Mouse (Mus musculus) kidney, adult 2 months (tissue): Measurements from ENCODE around the gene Rabac1. TPM values are rescaled to one million over a fixed set of nuclear protein-coding genes. Genes with fewer than 3 reads are reported as not detected.
A peak's percentile ranks its signal among the peaks of the same experiment; 100 is the strongest.

Source experiments
- DNase-seq: peaks from one replicate; pipeline ENCODE4 v3.0.0; 2021
- H3K27ac ChIP-seq: fragments of 200-500 bp; 2 replicates; pipeline ENCODE4 v1.5.1; 2012; ENCODE audit warnings: low read depth, low read length, control low read depth, inconsistent platforms; ENCODE audit not compliant: insufficient read depth
- H3K27me3 ChIP-seq: fragments of 200-500 bp; replicated peaks from 2 replicates; pipeline ENCODE4 v1.6.1; 2012; ENCODE audit warnings: mild to moderate bottlenecking, moderate library complexity, low read length, inconsistent platforms; ENCODE audit not compliant: control insufficient read depth, insufficient read depth
- H3K36me3 ChIP-seq: fragments of 200-500 bp; 2 replicates; pipeline ENCODE4 v1.6.1; 2012; ENCODE audit warnings: mild to moderate bottlenecking, moderate library complexity, low read length, inconsistent platforms; ENCODE audit not compliant: control insufficient read depth, insufficient read depth
- H3K4me1 ChIP-seq: fragments of 200-500 bp; 2 replicates; pipeline ENCODE4 v1.6.1; 2011; ENCODE audit warnings: low read length; ENCODE audit not compliant: control insufficient read depth, insufficient read depth
- H3K4me3 ChIP-seq: fragments of 200-500 bp; 2 replicates; pipeline ENCODE4 v1.5.1; 2011; ENCODE audit warnings: mild to moderate bottlenecking, low read depth, low read length, control low read depth; ENCODE audit not compliant: insufficient read depth
- CTCF ChIP-seq: fragments of 200-500 bp; conservative IDR thresholded peaks from 2 replicates; pipeline ENCODE4 v1.5.1; 2011; ENCODE audit warnings: low read depth, mild to moderate bottlenecking, control low read depth, low read length, moderate library complexity, mixed read lengths; ENCODE audit not compliant: insufficient read depth, insufficient read length
- POLR2A ChIP-seq: fragments of 200-500 bp; IDR thresholded peaks from one replicate; pipeline ENCODE4 v1.6.1; 2011; ENCODE audit warnings: low read depth, low read length, control low read depth
- WGBS: fragments of 180-500 bp; shearing (Covaris S2); methylation state at CpG from one replicate; pipeline ENCODE4 v1.1.7; 2018; 5-methylcytosine and 5-hydroxymethylcytosine counted together
- polyA plus RNA-seq: library from polyadenylated mRNA; depleted of rRNA; stranded (reverse); fragments of >200 nt; gene quantifications from 2 replicates; pipeline ENCODE4 v1.2.3, GENCODE M21; 2012

Gene Rabac1
- polyA plus RNA-seq, 1 experiment, result 549 TPM

GRCm38 (mm10) chr7:24949958-24950623 is 22.5 kb downstream of the Rabac1 start:
- no peaks in the 10 kb centered on the region; the same call in none of the 2 replicates for H3K27me3 ChIP-seq
- 3% methylated on average over 8 of the region's 8 CpGs for WGBS
- no peaks in the 10 kb centered on the region for H3K4me1 ChIP-seq
- TF ChIP-seq CTCF (peak; percentile 77), POLR2A (no peak)
- DNase-seq, result peak; percentile 62
- no peak overlapping the region for H3K27ac ChIP-seq
- H3K4me3 ChIP-seq, result no peak overlapping the region
- no peaks in the 10 kb centered on the region for H3K36me3 ChIP-seq

- TF ChIP-seq CTCF (no peak), POLR2A (no peak)
- no peak overlapping the region for H3K27ac ChIP-seq
- 3% methylated on average over 29 of the region's 29 CpGs for WGBS
These were observed 23.8 kb downstream of the Rabac1 start for GRCm38 (mm10) chr7:24948774-24949173.

GRCm38 (mm10) chr7:24947316-24948048 is 25.1 kb downstream of the Rabac1 start:
- peaks cover 4% of the 10 kb centered on the region for H3K27me3 ChIP-seq
- no peaks in the 10 kb centered on the region for H3K36me3 ChIP-seq
- H3K4me3 ChIP-seq, result no peak overlapping the region
- H3K27ac ChIP-seq, result no peak overlapping the region
- WGBS, result 5% methylated on average over 7 of the region's 7 CpGs
- no peak for TF ChIP-seq POLR2A
- no peak for TF ChIP-seq CTCF
- H3K4me1 ChIP-seq, result no peaks in the 10 kb centered on the region
- DNase-seq, result no peak

More at GRCm38 (mm10) chr7:24948774-24949173, 23.8 kb downstream of the Rabac1 start:
- H3K27me3 ChIP-seq, result peaks cover 3% of the 10 kb centered on the region
- no peak overlapping the region for H3K4me3 ChIP-seq
- H3K36me3 ChIP-seq, result no peaks in the 10 kb centered on the region
- no peak for DNase-seq
- H3K4me1 ChIP-seq, result no peaks in the 10 kb centered on the region

GRCm38 (mm10) chr7:24944257-24944950 is 28.1 kb downstream of the Rabac1 start, which contains the start of gene Gm4881:
Gene Gm4881, minus strand, starts transcription at chr7:24944494.
- Histone ChIP-seq H3K4me1 (no peaks in the 10 kb centered on the region), H3K27ac (no peak within 1 kb of the TSS), H3K36me3 (no peaks in the 10 kb centered on the region), H3K4me3 (no peak within 1 kb of the TSS), H3K27me3 (peaks cover 4% of the 10 kb centered on the region)
- 2% methylated on average over 71 of the region's 72 CpGs for WGBS
- DNase-seq, result no peak
- TF ChIP-seq POLR2A (no peak), CTCF (no peak)

GRCm38 (mm10) chr7:24943641-24944040 is 28.9 kb downstream of the Rabac1 start:
- Histone ChIP-seq H3K36me3 (no peaks in the 10 kb centered on the region), H3K27me3 (peaks cover 4% of the 10 kb centered on the region), H3K4me3 (no peak overlapping the region), H3K4me1 (no peaks in the 10 kb centered on the region), H3K27ac (no peak overlapping the region)
- 6% methylated on average over 6 of the region's 6 CpGs for WGBS
- no peak for TF ChIP-seq CTCF
- TF ChIP-seq POLR2A, result no peak
- DNase-seq, result no peak

- no peaks in the 10 kb centered on the region for H3K4me1 ChIP-seq
- no peak for DNase-seq
- H3K27ac ChIP-seq, result no peak overlapping the region
- H3K4me3 ChIP-seq, result no peak overlapping the region
- no peak for TF ChIP-seq CTCF
- no peak for TF ChIP-seq POLR2A
- under 1% methylated on average over 14 of the region's 15 CpGs for WGBS
- no peaks in the 10 kb centered on the region for H3K36me3 ChIP-seq
- H3K27me3 ChIP-seq, result no peaks in the 10 kb centered on the region; the same call in 1 of the 2 replicates
These were observed 40.9 kb downstream of the Rabac1 start for GRCm38 (mm10) chr7:24931651-24932050.
